Mouse (Mus musculus) forebrain, postnatal 0 days (tissue): Measurements from ENCODE around the gene Chek2. TPM values are rescaled to one million over a fixed set of nuclear protein-coding genes. Genes with fewer than 3 reads are reported as not detected.

ENCODE experiments used
- ATAC-seq: fragments of 200-750 bp; cut with Nextera tagmentation; 2 replicates; pipeline ENCODE4 v1.8.0; 2017; ENCODE audit warnings: mild to moderate bottlenecking, moderate library complexity
- DNase-seq: peaks from one replicate; pipeline ENCODE4 v3.0.0-alpha.2; 2015
- H3K27ac ChIP-seq: fragments of 300-500 bp; sonication (generic); 2 replicates; pipeline ENCODE4 v1.5.1; 2014; ENCODE audit warnings: low read depth, mild to moderate bottlenecking, antibody characterized with exemption, low read length, moderate library complexity, mixed read lengths
- H3K27me3 ChIP-seq: fragments of 300-500 bp; sonication (generic); 2 replicates; pipeline ENCODE4 v1.6.1; 2014; ENCODE audit warnings: mild to moderate bottlenecking, low read length, mixed read lengths; ENCODE audit not compliant: insufficient read depth
- H3K36me3 ChIP-seq: fragments of 300-500 bp; sonication (generic); 2 replicates; pipeline ENCODE4 v1.6.1; 2014; ENCODE audit warnings: mild to moderate bottlenecking, moderate library complexity; ENCODE audit not compliant: insufficient read depth
- H3K4me1 ChIP-seq: fragments of 300-500 bp; sonication (generic); 2 replicates; pipeline ENCODE4 v1.6.1; 2014; ENCODE audit warnings: antibody characterized with exemption; ENCODE audit not compliant: insufficient read depth
- H3K4me2 ChIP-seq: fragments of 300-500 bp; sonication (generic); 2 replicates; pipeline ENCODE4 v1.6.1; 2014; ENCODE audit warnings: low read depth, mild to moderate bottlenecking, moderate library complexity
- H3K4me3 ChIP-seq: fragments of 300-500 bp; sonication (generic); 2 replicates; pipeline ENCODE4 v1.5.1; 2014; ENCODE audit warnings: low read depth, low read length, mixed read lengths
- H3K9ac ChIP-seq: fragments of 300-500 bp; sonication (generic); 2 replicates; pipeline ENCODE4 v1.6.1; 2014; ENCODE audit warnings: mild to moderate bottlenecking
- H3K9me3 ChIP-seq: fragments of 300-500 bp; sonication (generic); 2 replicates; pipeline ENCODE4 v1.6.1; 2016; ENCODE audit warnings: low read length
- CTCF ChIP-seq: sonication (generic); IDR thresholded peaks from 2 replicates; pipeline ENCODE4 v1.5.1; 2016; ENCODE audit warnings: antibody characterized with exemption, control low read depth, low read depth
- WGBS: fragments of 180-500 bp; shearing (Covaris S2); extraction: QIAGEN DNeasy Blood & Tissue Kit; methylation state at CpG from one replicate; pipeline ENCODE4 v1.1.7; 2014; 5-methylcytosine and 5-hydroxymethylcytosine counted together
- polyA plus RNA-seq: library from polyadenylated mRNA; unstranded; fragments of >200 nt; fragmentation: Nextera tagmentation; extraction: Ambion mirVana; gene quantifications from 2 replicates; pipeline ENCODE4 v1.2.1, GENCODE M21; 2015
- total RNA-seq: library from RNA; depleted of rRNA; stranded (reverse); fragments of >200 nt; gene quantifications from 2 replicates; pipeline ENCODE4 v1.2.3, GENCODE M21; 2014; rRNA removed

Gene Chek2
- total and polyA plus RNA-seq, 2 experiments from 2014 or later = 2.9 to 4.3 TPM

DNA sequence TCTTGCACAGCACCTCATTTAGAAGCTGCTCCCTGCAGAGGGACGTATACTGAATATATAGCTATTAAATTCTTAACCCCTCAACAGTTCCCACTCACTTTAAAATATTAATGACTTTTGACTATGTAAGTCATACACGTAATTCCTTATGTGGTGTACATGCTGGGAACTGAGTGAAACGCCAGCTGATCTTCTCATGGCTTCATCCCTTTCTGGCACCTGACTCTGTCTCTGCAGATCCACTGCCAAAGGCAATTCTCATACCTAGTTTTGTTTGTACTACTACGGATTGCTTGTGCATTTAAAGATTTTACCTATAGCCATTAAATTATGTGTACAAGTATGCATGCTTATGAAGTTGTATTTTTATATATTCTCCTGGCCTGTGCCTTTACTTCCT lies 79.8 kb downstream of the Chek2 start:
- Histone ChIP-seq H3K9ac (no peak overlapping the region), H3K27me3 (no peaks in the 10 kb centered on the region), H3K4me3 (no peak overlapping the region), H3K4me2 (no peak overlapping the region), H3K4me1 (no peaks in the 10 kb centered on the region), H3K36me3 (no peaks in the 10 kb centered on the region; the same call in 1 of the 2 replicates), H3K9me3 (no peaks in the 10 kb centered on the region), H3K27ac (no peak overlapping the region)
- 71% methylated on average over 4 of the region's 4 CpGs for WGBS
- TF ChIP-seq CTCF = no peak
- DNase-seq (no peak), ATAC-seq (no peak)

DNA sequence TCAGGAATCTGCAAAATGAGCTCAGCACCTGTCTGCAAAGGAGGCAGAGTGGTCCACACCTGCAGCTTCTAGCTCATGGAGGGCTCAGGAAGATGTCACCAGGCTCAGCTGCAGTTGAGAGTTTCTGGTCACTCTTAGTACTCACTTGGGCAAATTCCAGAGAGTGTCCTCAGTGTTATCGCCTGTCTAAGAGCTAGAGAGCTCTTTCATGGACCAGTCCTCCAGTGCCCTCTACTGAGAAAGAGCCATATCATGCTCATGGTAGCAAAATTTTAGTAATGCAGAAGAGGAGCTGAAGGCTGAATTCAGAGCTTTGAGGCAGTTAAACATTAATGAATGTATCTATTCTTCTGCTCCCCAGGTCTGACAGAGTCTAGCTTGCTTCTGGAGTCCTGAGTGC lies 83.6 kb downstream of the Chek2 start:
- ATAC-seq = no peak; the same call in 1 of the 2 replicates
- WGBS = 20% methylated on average over 1 of the region's 1 CpGs

More for the DNA sequence above, 83.6 kb downstream of the Chek2 start:
- Histone ChIP-seq H3K27me3 (no peaks in the 10 kb centered on the region), H3K27ac (no peak overlapping the region), H3K36me3 (no peaks in the 10 kb centered on the region), H3K9me3 (no peaks in the 10 kb centered on the region), H3K4me1 (no peaks in the 10 kb centered on the region), H3K4me2 (no peak overlapping the region), H3K9ac (no peak overlapping the region), H3K4me3 (no peak overlapping the region)
- peak; percentile 43 for DNase-seq
- peak; percentile 70 for TF ChIP-seq CTCF

Other genes starting within 250 kb of the Chek2 start
- 27.0 and 36.9 TPM in 2 replicates for gene Noc4l, start 186.6 kb upstream of the Chek2 start, total RNA-seq
- gene Noc4l, start 186.6 kb upstream of the Chek2 start, polyA plus RNA-seq = 40.4 and 47.2 TPM in 2 replicates
- 9.8 and 13.5 TPM in 2 replicates for gene Ddx51, start 186.5 kb upstream of the Chek2 start, total RNA-seq
- 9.3 and 12.8 TPM in 2 replicates for gene Ddx51, start 186.5 kb upstream of the Chek2 start, polyA plus RNA-seq
- 60.8 and 66.4 TPM in 2 replicates for gene Ep400, start 69.3 kb upstream of the Chek2 start, total RNA-seq
- gene Ep400, start 69.3 kb upstream of the Chek2 start, polyA plus RNA-seq = 25.2 and 37.4 TPM in 2 replicates
- gene Pus1, start 59.3 kb upstream of the Chek2 start, total RNA-seq = 13.5 and 14.2 TPM in 2 replicates
- gene Pus1, start 59.3 kb upstream of the Chek2 start, polyA plus RNA-seq = 16.8 and 17.4 TPM in 2 replicates
- gene Ulk1, start 29.9 kb upstream of the Chek2 start, total RNA-seq = 49.8 and 65.9 TPM in 2 replicates
- gene Ulk1, start 29.9 kb upstream of the Chek2 start, polyA plus RNA-seq = 16.8 and 20.8 TPM in 2 replicates
- 10.8 and 16.0 TPM in 2 replicates for gene Hscb, start 202 bp upstream of the Chek2 start, total RNA-seq
- gene Hscb, start 202 bp upstream of the Chek2 start, polyA plus RNA-seq = 11.2 and 11.9 TPM in 2 replicates
- 50.4 and 58.2 TPM in 2 replicates for gene Ttc28, start 39.8 kb downstream of the Chek2 start, total RNA-seq
- 12.6 and 14.5 TPM in 2 replicates for gene Ttc28, start 39.8 kb downstream of the Chek2 start, polyA plus RNA-seq